Mouse (Mus musculus): ENCODE data around the gene Sos1.

GRCm38 (mm10) chr17:80398243-80398642, 82.0 kb downstream of the Sos1 start:
- TF ChIP-seq POLR2A (IDR thresholded peaks at IDR 0.05; ENCODE audit: borderline replicate concordance, extremely low read depth, low read depth, low read length) (no peak), CTCF (IDR thresholded peaks at IDR 0.05; ENCODE audit: insufficient read depth, low read length) (no peak)
